Mouse (Mus musculus) brain, embryonic 14.5 days (tissue): ENCODE data around the gene Zfp369.

Source experiments
- CTCF ChIP-seq: fragments of 200-500 bp; IDR thresholded peaks from 2 replicates; pipeline ENCODE4 v1.5.1; 2012; ENCODE audit warnings: inconsistent platforms, mild to moderate bottlenecking, moderate library complexity, borderline replicate concordance; ENCODE audit not compliant: insufficient read depth, insufficient read length; ENCODE audit errors: extremely low read depth
- POLR2A ChIP-seq: fragments of 200-500 bp; IDR thresholded peaks from 2 replicates; pipeline ENCODE4 v1.6.1; 2012; ENCODE audit warnings: mild to moderate bottlenecking, inconsistent platforms, borderline replicate concordance; ENCODE audit not compliant: poor library complexity, insufficient read depth, insufficient read length, severe bottlenecking; ENCODE audit errors: extremely low read depth

DNA sequence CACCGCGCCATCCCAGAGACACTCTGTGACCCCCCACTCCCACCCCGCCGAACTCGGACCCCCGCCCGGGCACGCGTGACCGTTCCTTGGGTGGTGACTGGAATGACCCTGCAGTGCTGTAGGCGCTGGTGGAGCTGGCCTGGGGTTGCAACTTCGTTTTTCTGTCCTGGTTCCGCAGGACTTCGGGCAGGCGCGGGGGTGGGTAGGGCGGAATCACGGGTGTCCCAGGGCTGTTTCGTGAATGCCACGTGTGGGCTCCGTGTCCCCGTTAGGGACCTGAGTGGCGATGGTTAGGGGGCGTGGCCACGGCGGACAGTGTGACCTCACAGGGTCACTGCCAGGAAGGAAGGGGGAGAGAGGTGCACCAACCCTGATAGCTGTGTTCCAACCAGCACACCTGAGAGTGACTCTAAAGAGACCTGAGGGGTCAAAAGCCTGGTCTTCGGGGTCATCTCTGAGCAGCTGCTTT lies 36.3 kb upstream of the Zfp369 start:
- TF ChIP-seq CTCF (no peak), POLR2A (no peak)
